Mouse (Mus musculus): ENCODE results near the gene Rad51. TPM values are rescaled to one million over a fixed set of nuclear protein-coding genes. Genes with fewer than 3 reads are reported as not detected.

Gene Rad51
- polyA plus RNA-seq, 1 experiment from 2014 or later, result 94.1 TPM

DNA sequence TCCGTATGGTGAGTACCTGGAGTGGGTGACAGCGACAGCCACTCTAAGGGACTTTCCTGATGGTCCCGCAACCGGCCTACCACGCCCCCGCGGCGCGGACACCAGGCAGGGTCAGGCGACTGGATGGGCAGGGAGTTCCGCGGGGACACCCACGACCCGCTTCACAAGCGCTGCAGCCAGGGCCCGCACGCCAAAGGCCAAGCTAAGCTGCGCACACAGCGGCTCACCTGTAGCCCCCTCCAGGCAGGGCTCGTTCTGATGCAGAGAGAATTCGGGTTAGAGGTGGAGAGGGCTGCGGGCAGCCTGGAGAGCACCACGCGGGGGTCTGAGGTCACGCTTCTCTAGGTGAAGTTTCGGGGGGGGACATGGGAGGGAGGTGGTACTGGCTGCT is 55.3 kb downstream of the Rad51 start:
- Histone ChIP-seq H3K4me3 (peak overlapping the region; percentile 67), H3K9me3 (no peaks in the 10 kb centered on the region), H3K27ac (replicated peaks) (0 out of 2 replicates have a peak overlapping the region, but pooled peaks have one; percentile 8), H3K36me3 (replicated peaks) (peaks cover 6% of the 10 kb centered on the region; the same call in 1 of the 2 replicates), H3K4me1 (peaks cover 31% of the 10 kb centered on the region), H3K27me3 (replicated peaks; ENCODE audit: low read depth, poor library complexity, severe bottlenecking) (peaks cover 63% of the 10 kb centered on the region)
- WGBS, result 3% methylated on average over 26 of the region's 26 CpGs
- no peak for DNase-seq (ENCODE audit: low spot score)

DNA sequence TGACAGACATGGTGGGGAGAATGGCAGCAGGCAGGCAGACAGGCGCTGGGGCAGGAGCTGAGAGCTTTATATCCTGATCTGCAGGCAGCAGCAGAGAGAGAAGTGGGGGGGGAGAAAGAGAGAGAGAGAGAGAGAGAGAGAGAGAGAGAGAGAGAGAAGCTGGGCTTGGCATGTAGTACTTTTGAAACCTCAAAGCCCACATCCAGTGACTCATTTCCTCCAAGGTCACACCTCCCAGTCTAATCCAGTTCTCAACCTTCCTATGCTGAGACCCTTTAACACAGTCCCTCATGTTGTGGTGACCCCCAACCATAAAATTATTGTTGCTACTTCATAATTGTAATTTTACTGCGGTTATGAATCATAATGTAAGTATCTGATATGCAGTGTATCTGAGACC is 57.7 kb downstream of the Rad51 start:
- no peak for DNase-seq (ENCODE audit: low spot score)
- peaks cover 52% of the 10 kb centered on the region for H3K4me1 ChIP-seq
- no peaks in the 10 kb centered on the region for H3K9me3 ChIP-seq
- no peak overlapping the region for H3K27ac ChIP-seq (replicated peaks)
- H3K36me3 ChIP-seq (replicated peaks), result peaks cover 13% of the 10 kb centered on the region; the same call in 1 of the 2 replicates
- 89% methylated on average over 2 of the region's 2 CpGs for WGBS
- H3K27me3 ChIP-seq (replicated peaks; ENCODE audit: low read depth, poor library complexity, severe bottlenecking), result peaks cover 55% of the 10 kb centered on the region
- H3K4me3 ChIP-seq, result no peak overlapping the region

GRCm38 (mm10) chr2:119171574-119171973 is 59.0 kb downstream of the Rad51 start:
- Histone ChIP-seq H3K27me3 (replicated peaks; ENCODE audit: low read depth, poor library complexity, severe bottlenecking) (peaks cover 42% of the 10 kb centered on the region), H3K27ac (replicated peaks) (no peak overlapping the region), H3K9me3 (no peaks in the 10 kb centered on the region), H3K36me3 (replicated peaks) (peaks cover 16% of the 10 kb centered on the region; the same call in 1 of the 2 replicates), H3K4me1 (peaks cover 55% of the 10 kb centered on the region), H3K4me3 (no peak overlapping the region)
- no peak for DNase-seq (ENCODE audit: low spot score)
- WGBS, result 72% methylated on average over 8 of the region's 8 CpGs

GRCm38 (mm10) chr2:119172446-119172845 is 59.9 kb downstream of the Rad51 start:
- H3K9me3 ChIP-seq, result no peaks in the 10 kb centered on the region
- H3K27ac ChIP-seq (replicated peaks), result no peak overlapping the region

DNA sequence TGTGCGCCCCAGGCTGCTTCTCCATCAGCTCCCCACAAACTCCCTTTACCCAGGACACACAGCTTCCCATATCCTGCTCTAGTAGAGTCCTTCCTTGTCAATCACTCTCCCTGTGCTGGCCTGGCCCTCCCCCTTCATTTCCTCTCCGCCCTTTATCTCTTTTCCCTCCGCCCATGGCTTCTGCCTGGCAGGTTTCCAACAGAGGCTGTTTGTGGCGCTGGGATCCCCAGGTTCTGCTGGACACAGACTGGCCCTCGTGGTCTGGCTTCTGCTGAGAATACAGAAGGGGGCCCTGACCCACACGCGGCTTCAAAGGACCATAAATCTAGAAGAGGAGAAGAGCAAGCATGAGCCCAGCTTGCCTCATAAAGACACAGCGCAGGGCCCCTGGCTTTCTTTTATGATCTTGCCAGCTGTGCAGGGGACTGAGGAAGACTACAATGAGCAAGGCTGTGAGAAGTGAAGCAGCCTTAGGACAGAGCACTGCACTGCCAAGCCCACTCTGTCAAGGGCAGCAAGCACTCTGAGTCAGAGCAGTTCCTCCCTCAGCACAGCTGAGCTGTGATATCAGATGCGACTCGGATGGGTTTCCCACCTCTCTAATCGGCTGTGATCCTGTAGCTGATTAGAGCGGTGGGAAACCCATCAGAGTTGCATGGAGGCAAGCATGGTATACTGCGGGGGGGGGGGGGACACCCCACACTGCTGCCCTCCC is 60.4 kb downstream of the Rad51 start:
- Histone ChIP-seq H3K27me3 (replicated peaks; ENCODE audit: low read depth, poor library complexity, severe bottlenecking) (peaks cover 28% of the 10 kb centered on the region), H3K27ac (replicated peaks) (no peak overlapping the region), H3K4me1 (peaks cover 40% of the 10 kb centered on the region), H3K4me3 (no peak overlapping the region), H3K9me3 (no peaks in the 10 kb centered on the region), H3K36me3 (replicated peaks) (peaks cover 19% of the 10 kb centered on the region)
- 32% methylated on average over 13 of the region's 13 CpGs for WGBS
- DNase-seq (ENCODE audit: low spot score), result no peak

More at GRCm38 (mm10) chr2:119172446-119172845, 59.9 kb downstream of the Rad51 start:
- DNase-seq (ENCODE audit: low spot score), result no peak
- 87% methylated on average over 7 of the region's 7 CpGs for WGBS
- Histone ChIP-seq H3K4me1 (peaks cover 46% of the 10 kb centered on the region), H3K4me3 (no peak overlapping the region), H3K36me3 (replicated peaks) (peaks cover 16% of the 10 kb centered on the region; the same call in 1 of the 2 replicates), H3K27me3 (replicated peaks; ENCODE audit: low read depth, poor library complexity, severe bottlenecking) (peaks cover 33% of the 10 kb centered on the region)

DNA sequence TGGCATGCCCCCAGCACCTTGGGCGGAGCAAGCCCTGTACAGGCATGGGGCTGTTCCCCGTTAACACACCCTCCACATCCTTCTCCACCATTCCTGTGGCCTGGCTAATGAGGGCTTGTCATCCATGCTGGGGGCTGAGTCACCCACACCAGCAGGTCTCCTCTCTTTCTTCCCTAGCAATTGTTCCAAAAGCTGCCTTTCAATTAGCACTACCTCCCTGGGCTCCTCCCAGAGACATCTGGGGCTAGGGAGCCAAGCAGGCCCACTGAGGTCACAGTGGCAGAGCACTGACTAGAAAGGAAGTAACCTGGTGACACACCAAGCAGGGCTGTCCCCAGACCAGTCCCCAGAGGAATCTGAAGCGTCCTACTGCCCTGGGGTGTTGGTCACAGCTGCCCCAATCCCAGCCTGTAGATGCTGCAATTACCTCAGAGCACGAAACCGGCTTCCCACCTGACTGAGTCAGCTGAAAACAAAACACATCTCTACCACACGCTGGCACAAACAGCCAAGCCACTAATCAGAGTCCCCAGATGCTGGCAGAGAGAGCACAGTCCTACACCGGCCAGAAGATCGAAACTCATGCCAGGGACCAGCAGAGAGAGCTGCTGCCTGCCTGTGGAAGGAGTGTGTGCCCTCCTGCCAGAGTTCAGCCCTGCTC is 61.5 kb downstream of the Rad51 start, which contains the start of gene Gm14137:
TSS of gene Gm14137 (plus strand) at position 519 of the 661 bp plus-strand sequence.
- Histone ChIP-seq H3K27me3 (replicated peaks; ENCODE audit: low read depth, poor library complexity, severe bottlenecking) (peaks cover 17% of the 10 kb centered on the region), H3K27ac (replicated peaks) (no peak within 1 kb of the TSS; the same call in 1 of the 2 replicates), H3K4me3 (0 out of 2 replicates have a peak within 1 kb of the TSS, but pooled peaks have one; percentile 16), H3K36me3 (replicated peaks) (peaks cover 28% of the 10 kb centered on the region), H3K4me1 (peaks cover 38% of the 10 kb centered on the region), H3K9me3 (no peaks in the 10 kb centered on the region)
- no peak for DNase-seq (ENCODE audit: low spot score)
- WGBS, result 38% methylated on average over 8 of the region's 8 CpGs

GRCm38 (mm10) chr2:119174866-119175265 is 62.3 kb downstream of the Rad51 start:
- no peaks in the 10 kb centered on the region for H3K9me3 ChIP-seq
- peaks cover 9% of the 10 kb centered on the region; the same call in 1 of the 2 replicates for H3K27me3 ChIP-seq (replicated peaks; ENCODE audit: low read depth, poor library complexity, severe bottlenecking)
- WGBS, result 53% methylated on average over 14 of the region's 14 CpGs
- H3K4me1 ChIP-seq, result peaks cover 38% of the 10 kb centered on the region
- no peak overlapping the region for H3K4me3 ChIP-seq
- no peak overlapping the region; the same call in 1 of the 2 replicates for H3K27ac ChIP-seq (replicated peaks)
- H3K36me3 ChIP-seq (replicated peaks), result peaks cover 35% of the 10 kb centered on the region
- DNase-seq (ENCODE audit: low spot score), result no peak

DNA sequence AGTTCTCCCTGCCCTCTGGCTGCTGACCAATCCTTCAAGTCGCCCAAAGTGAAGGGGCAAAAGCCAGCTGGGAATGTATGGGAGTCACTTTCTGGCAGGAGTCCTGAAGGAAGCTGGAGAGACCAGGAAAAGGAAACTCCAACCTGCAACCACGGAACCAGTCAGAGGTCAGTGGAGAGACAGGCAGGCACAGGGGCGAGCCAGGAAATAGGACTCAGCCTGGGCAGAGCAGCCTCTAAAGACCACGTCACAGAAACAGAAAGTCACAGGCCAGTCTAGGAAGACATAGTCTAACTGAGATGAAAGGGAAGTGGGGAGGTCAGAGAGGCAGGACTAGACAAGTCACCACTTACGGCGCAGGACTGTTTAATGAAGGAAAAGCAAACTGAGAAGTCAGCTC is 63.0 kb downstream of the Rad51 start:
- Histone ChIP-seq H3K9me3 (no peaks in the 10 kb centered on the region), H3K4me1 (peaks cover 38% of the 10 kb centered on the region), H3K36me3 (replicated peaks) (peaks cover 43% of the 10 kb centered on the region), H3K27ac (replicated peaks) (no peak overlapping the region), H3K4me3 (no peak overlapping the region), H3K27me3 (replicated peaks; ENCODE audit: low read depth, poor library complexity, severe bottlenecking) (0 out of 2 replicates have a peak, but pooled peaks cover 6% of the 10 kb centered on the region)
- DNase-seq (ENCODE audit: low spot score), result no peak
- 63% methylated on average over 6 of the region's 6 CpGs for WGBS

GRCm38 (mm10) chr2:119176761-119177160 is 64.2 kb downstream of the Rad51 start:
- H3K36me3 ChIP-seq (replicated peaks), result peaks cover 48% of the 10 kb centered on the region
- 61% methylated on average over 3 of the region's 3 CpGs for WGBS
- no peak overlapping the region for H3K27ac ChIP-seq (replicated peaks)
- H3K9me3 ChIP-seq, result no peaks in the 10 kb centered on the region
- no peak overlapping the region for H3K4me3 ChIP-seq
- 0 out of 2 replicates have a peak, but pooled peaks cover 6% of the 10 kb centered on the region for H3K27me3 ChIP-seq (replicated peaks; ENCODE audit: low read depth, poor library complexity, severe bottlenecking)
- no peak for DNase-seq (ENCODE audit: low spot score)
- H3K4me1 ChIP-seq, result peaks cover 37% of the 10 kb centered on the region

GRCm38 (mm10) chr2:119177384-119177939 is 64.9 kb downstream of the Rad51 start:
- WGBS, result 90% methylated on average over 5 of the region's 5 CpGs
- Histone ChIP-seq H3K36me3 (replicated peaks) (peaks cover 46% of the 10 kb centered on the region), H3K4me1 (peaks cover 32% of the 10 kb centered on the region), H3K4me3 (no peak overlapping the region), H3K27ac (replicated peaks) (no peak overlapping the region), H3K9me3 (no peaks in the 10 kb centered on the region), H3K27me3 (replicated peaks; ENCODE audit: low read depth, poor library complexity, severe bottlenecking) (0 out of 2 replicates have a peak, but pooled peaks cover 6% of the 10 kb centered on the region)
- DNase-seq (ENCODE audit: low spot score), result no peak

- no peaks in the 10 kb centered on the region for H3K4me1 ChIP-seq
- DNase-seq (ENCODE audit: low spot score), result no peak
- no peaks in the 10 kb centered on the region for H3K27me3 ChIP-seq (replicated peaks; ENCODE audit: low read depth, poor library complexity, severe bottlenecking)
- no peaks in the 10 kb centered on the region for H3K9me3 ChIP-seq
- 83% methylated on average over 7 of the region's 7 CpGs for WGBS
- no peak overlapping the region for H3K4me3 ChIP-seq
- no peak overlapping the region for H3K27ac ChIP-seq (replicated peaks)
- peaks cover 68% of the 10 kb centered on the region for H3K36me3 ChIP-seq (replicated peaks)
Observed at GRCm38 (mm10) chr2:119182914-119183313, 70.3 kb downstream of the Rad51 start.

DNA sequence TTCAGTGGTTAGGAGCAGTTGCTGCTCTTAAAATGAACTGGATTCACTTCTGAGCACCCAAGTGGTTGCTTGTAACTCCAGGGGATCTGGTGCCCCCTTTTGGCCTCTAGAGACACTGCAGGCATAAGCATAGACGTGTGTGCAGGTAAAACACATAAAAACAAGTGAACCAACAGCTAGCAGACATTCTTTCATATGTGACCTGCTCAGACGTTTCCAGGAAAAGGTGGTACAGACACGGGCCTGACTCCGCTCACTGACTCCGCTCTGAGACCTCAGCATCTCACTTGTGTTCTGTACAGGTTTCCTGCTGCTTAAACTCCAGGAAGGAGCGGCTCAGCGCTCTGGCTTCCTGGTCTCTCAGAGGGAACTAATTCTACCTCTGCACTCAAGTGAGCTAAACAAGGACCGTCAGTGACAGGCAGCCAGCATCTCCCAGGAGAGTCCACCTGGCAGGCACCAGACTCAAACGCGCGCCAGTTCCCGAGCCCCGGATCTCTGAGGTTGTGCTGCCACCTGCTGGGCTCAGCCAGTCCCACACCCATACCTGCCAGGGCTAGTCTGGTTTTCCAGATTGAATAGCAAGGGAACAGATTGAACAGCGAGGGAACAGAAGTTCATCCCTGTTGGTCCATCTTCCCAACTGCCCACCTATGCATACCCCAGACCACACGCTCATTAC is 76.6 kb downstream of the Rad51 start:
- 6% methylated on average over 15 of the region's 15 CpGs for WGBS
- Histone ChIP-seq H3K4me3 (peak overlapping the region; percentile 52), H3K27ac (replicated peaks) (0 out of 2 replicates have a peak overlapping the region, but pooled peaks have one; percentile 20), H3K27me3 (replicated peaks; ENCODE audit: low read depth, poor library complexity, severe bottlenecking) (no peaks in the 10 kb centered on the region), H3K9me3 (no peaks in the 10 kb centered on the region), H3K36me3 (replicated peaks) (peaks cover 19% of the 10 kb centered on the region), H3K4me1 (peaks cover 8% of the 10 kb centered on the region)
- peak; percentile 89 for DNase-seq (ENCODE audit: low spot score)
